Mouse (Mus musculus): ENCODE results near the gene Nrl. TPM values are rescaled to one million over a fixed set of nuclear protein-coding genes. Genes with fewer than 3 reads are reported as not detected.
A peak's percentile ranks its signal among the peaks of the same experiment; 100 is the strongest.

The Nrl gene
- polyA plus RNA-seq, 2 experiments, result 0.06 TPM; not detected in 1

GRCm38 (mm10) chr14:55518897-55519296 is 5.9 kb downstream of the Nrl start:
- no peaks in the 10 kb centered on the region for H3K4me1 ChIP-seq (ENCODE audit: control insufficient read depth, insufficient read depth, low read length)
- no peak overlapping the region for H3K9ac ChIP-seq (ENCODE audit: low read depth, low read length, severe bottlenecking)
- no peak for TF ChIP-seq POLR2A (IDR thresholded peaks at IDR 0.05; ENCODE audit: borderline replicate concordance, extremely low read depth, insufficient read depth, insufficient read length)
- H3K4me3 ChIP-seq (replicated peaks; ENCODE audit: low read length), result no peak overlapping the region
- no peaks in the 10 kb centered on the region for H3K9me3 ChIP-seq (ENCODE audit: control insufficient read depth, low read length)
- ATAC-seq (ENCODE audit: low FRiP score, low read depth) (no peak), DNase-seq (ENCODE audit: low spot score) (no peak)
- H3K4me2 ChIP-seq (replicated peaks; ENCODE audit: low read depth, low read length, severe bottlenecking), result no peak overlapping the region
- no peak overlapping the region for H3K27ac ChIP-seq (replicated peaks; ENCODE audit: low read depth, low read length)
- 65% methylated on average over 2 of the region's 2 CpGs for WGBS
- H3K36me3 ChIP-seq (ENCODE audit: control insufficient read depth, insufficient read depth, low read length), result no peaks in the 10 kb centered on the region
- H3K27me3 ChIP-seq (ENCODE audit: control insufficient read depth, insufficient read depth, low read length), result peaks cover 29% of the 10 kb centered on the region

- Histone ChIP-seq H3K36me3 (ENCODE audit: control insufficient read depth, insufficient read depth, low read length) (no peaks in the 10 kb centered on the region), H3K9ac (ENCODE audit: low read depth, low read length, severe bottlenecking) (no peak overlapping the region), H3K9me3 (ENCODE audit: control insufficient read depth, low read length) (no peaks in the 10 kb centered on the region), H3K4me3 (replicated peaks; ENCODE audit: low read length) (no peak overlapping the region), H3K27ac (replicated peaks; ENCODE audit: low read depth, low read length) (no peak overlapping the region), H3K4me1 (ENCODE audit: control insufficient read depth, insufficient read depth, low read length) (no peaks in the 10 kb centered on the region), H3K4me2 (replicated peaks; ENCODE audit: low read depth, low read length, severe bottlenecking) (no peak overlapping the region), H3K27me3 (ENCODE audit: control insufficient read depth, insufficient read depth, low read length) (peaks cover 18% of the 10 kb centered on the region)
- 85% methylated on average over 4 of the region's 4 CpGs for WGBS
- DNase-seq (ENCODE audit: low spot score) (no peak), ATAC-seq (ENCODE audit: low FRiP score, low read depth) (no peak)
- no peak for TF ChIP-seq POLR2A (IDR thresholded peaks at IDR 0.05; ENCODE audit: borderline replicate concordance, extremely low read depth, insufficient read depth, insufficient read length)
Measured at GRCm38 (mm10) chr14:55515846-55516245, 8.9 kb downstream of the Nrl start.

- Histone ChIP-seq H3K4me1 (ENCODE audit: control insufficient read depth, insufficient read depth, low read length) (no peaks in the 10 kb centered on the region; the same call in 1 of the 2 replicates), H3K9me3 (ENCODE audit: control insufficient read depth, low read length) (no peaks in the 10 kb centered on the region), H3K4me3 (replicated peaks; ENCODE audit: low read length) (no peak overlapping the region), H3K9ac (ENCODE audit: low read depth, low read length, severe bottlenecking) (no peak overlapping the region), H3K27me3 (ENCODE audit: control insufficient read depth, insufficient read depth, low read length) (peaks cover 1% of the 10 kb centered on the region; the same call in 1 of the 2 replicates), H3K4me2 (replicated peaks; ENCODE audit: low read depth, low read length, severe bottlenecking) (no peak overlapping the region), H3K36me3 (ENCODE audit: control insufficient read depth, insufficient read depth, low read length) (no peaks in the 10 kb centered on the region), H3K27ac (replicated peaks; ENCODE audit: low read depth, low read length) (no peak overlapping the region)
- DNase-seq (ENCODE audit: low spot score) (no peak), ATAC-seq (ENCODE audit: low FRiP score, low read depth) (no peak)
- 59% methylated on average over 10 of the region's 10 CpGs for WGBS
- TF ChIP-seq POLR2A (IDR thresholded peaks at IDR 0.05; ENCODE audit: borderline replicate concordance, extremely low read depth, insufficient read depth, insufficient read length), result no peak
Measured at GRCm38 (mm10) chr14:55513927-55514326, 10.9 kb downstream of the Nrl start.

DNA sequence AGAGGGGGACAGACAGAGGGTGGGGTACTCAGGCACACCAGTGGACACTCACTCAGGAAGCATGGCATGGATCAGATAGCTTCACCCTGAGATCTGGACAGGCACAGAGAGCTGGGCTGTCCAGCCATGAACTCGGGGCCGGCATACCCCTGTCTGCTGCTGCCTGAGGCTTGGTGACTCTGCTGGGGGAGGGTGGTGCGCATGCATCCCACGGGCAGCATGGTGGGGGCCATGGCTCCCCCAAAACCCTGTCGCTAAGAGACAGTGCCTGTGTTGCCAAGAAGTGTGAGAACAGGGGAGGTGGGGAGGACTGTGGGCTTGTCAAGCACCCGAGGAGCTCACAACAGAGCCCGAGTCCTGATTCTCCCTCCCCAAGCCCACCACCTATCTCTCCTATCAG is 13.7 kb downstream of the Nrl start:
- TF ChIP-seq POLR2A (IDR thresholded peaks at IDR 0.05; ENCODE audit: borderline replicate concordance, extremely low read depth, insufficient read depth, insufficient read length), result no peak
- ATAC-seq (ENCODE audit: low FRiP score, low read depth), result no peak
- 57% methylated on average over 7 of the region's 7 CpGs for WGBS

GRCm38 (mm10) chr14:55510125-55510731 is 14.6 kb downstream of the Nrl start, which contains the start of gene Cpne6:
TSS of gene Cpne6 (plus strand) at chr14:55510445.
- ATAC-seq (ENCODE audit: low FRiP score, low read depth), result 0 out of 2 replicates have a peak, but pooled peaks have one; percentile 19
- 68% methylated on average over 22 of the region's 22 CpGs for WGBS

More for the DNA sequence above, 13.7 kb downstream of the Nrl start:
- Histone ChIP-seq H3K4me2 (replicated peaks; ENCODE audit: low read depth, low read length, severe bottlenecking) (no peak overlapping the region), H3K9ac (ENCODE audit: low read depth, low read length, severe bottlenecking) (no peak overlapping the region), H3K9me3 (ENCODE audit: control insufficient read depth, low read length) (no peaks in the 10 kb centered on the region), H3K4me1 (ENCODE audit: control insufficient read depth, insufficient read depth, low read length) (no peaks in the 10 kb centered on the region; the same call in 1 of the 2 replicates), H3K4me3 (replicated peaks; ENCODE audit: low read length) (no peak overlapping the region), H3K36me3 (ENCODE audit: control insufficient read depth, insufficient read depth, low read length) (no peaks in the 10 kb centered on the region), H3K27ac (replicated peaks; ENCODE audit: low read depth, low read length) (no peak overlapping the region), H3K27me3 (ENCODE audit: control insufficient read depth, insufficient read depth, low read length) (no peaks in the 10 kb centered on the region)
- DNase-seq (ENCODE audit: low spot score), result no peak

More at GRCm38 (mm10) chr14:55510125-55510731, 14.6 kb downstream of the Nrl start, which contains the start of gene Cpne6:
- no peak for TF ChIP-seq POLR2A (IDR thresholded peaks at IDR 0.05; ENCODE audit: borderline replicate concordance, extremely low read depth, insufficient read depth, insufficient read length)
- Histone ChIP-seq H3K4me1 (ENCODE audit: control insufficient read depth, insufficient read depth, low read length) (no peaks in the 10 kb centered on the region; the same call in 1 of the 2 replicates), H3K9ac (ENCODE audit: low read depth, low read length, severe bottlenecking) (no peak within 1 kb of the TSS), H3K4me3 (replicated peaks; ENCODE audit: low read length) (no peak within 1 kb of the TSS), H3K4me2 (replicated peaks; ENCODE audit: low read depth, low read length, severe bottlenecking) (no peak within 1 kb of the TSS), H3K36me3 (ENCODE audit: control insufficient read depth, insufficient read depth, low read length) (no peaks in the 10 kb centered on the region), H3K27ac (replicated peaks; ENCODE audit: low read depth, low read length) (no peak within 1 kb of the TSS), H3K9me3 (ENCODE audit: control insufficient read depth, low read length) (no peaks in the 10 kb centered on the region), H3K27me3 (ENCODE audit: control insufficient read depth, insufficient read depth, low read length) (no peaks in the 10 kb centered on the region)
- no peak for DNase-seq (ENCODE audit: low spot score)

Data from limb, embryonic 14.5 days (tissue).